Mouse (Mus musculus) T-helper 2 cell (primary cell): Measurements from ENCODE around the gene Zfp872.

ENCODE experiments used
- in situ Hi-C: fragments of 300-600 bp; cut with MboI, MseI; formaldehyde crosslinking; loops from one replicate; pipeline ENCODE4 v1.15.1; 2025; ENCODE audit warnings: high pct_unique_total_duplicates

Zfp872 gene

GRCm38 (mm10) chr9:22169327-22169726 lies 18.6 kb upstream of the Zfp872 start:
- in situ Hi-C loops, result no loop called here

DNA sequence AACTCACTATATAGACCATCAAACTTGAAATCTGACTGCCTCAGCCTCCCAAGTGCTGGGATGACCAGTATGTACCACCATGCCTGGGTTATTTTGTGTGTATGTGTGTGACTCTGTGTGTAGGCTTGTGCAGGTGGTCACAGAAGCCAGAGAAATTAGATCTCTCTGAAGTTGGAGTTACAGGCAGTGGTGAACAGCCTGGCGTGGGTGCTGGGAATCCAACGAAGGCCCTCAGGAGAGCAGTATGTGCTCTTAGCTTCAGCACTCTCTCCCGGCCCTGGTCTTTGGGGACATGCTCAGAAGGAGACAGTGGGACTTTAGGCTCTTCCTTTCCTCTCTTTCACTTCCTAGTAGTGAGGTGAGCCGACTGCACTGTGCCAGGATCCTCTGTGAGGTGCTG lies 15.6 kb upstream of the Zfp872 start:
- in situ Hi-C loops, result loop anchor here (5.0 kb wide), 1 partner anchor 40 kb away; no protein-coding TSS in a partner anchor

- in situ Hi-C loops, result no loop called here
Measured at GRCm38 (mm10) chr9:22196412-22196811, 8.5 kb downstream of the Zfp872 start.

DNA sequence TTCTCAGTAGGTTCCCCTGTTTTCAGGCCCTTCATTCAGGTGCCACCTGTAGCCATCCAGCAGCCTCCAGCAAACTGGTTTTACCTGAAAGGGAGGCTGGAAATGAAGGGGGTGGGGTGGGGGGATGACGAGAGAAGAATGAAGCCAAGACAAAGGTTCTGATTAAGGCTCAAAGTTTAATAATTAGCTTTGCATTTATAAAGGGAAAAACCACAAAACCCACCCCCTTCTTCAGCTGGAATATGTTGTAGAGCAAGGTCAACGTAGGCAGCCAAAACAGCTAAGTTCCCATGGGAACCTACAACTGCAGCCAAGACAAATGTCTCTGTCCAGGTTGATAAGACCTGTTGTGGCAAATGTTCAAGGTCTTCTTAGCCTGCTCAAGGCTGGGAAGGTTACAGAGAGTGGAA lies 25.9 kb downstream of the Zfp872 start:
- in situ Hi-C loops, result loop anchor here (5.0 kb wide), 1 partner anchor 41 kb away; no protein-coding TSS in a partner anchor

- in situ Hi-C loops, result loop anchor here (5.0 kb wide), 1 partner anchor 42 kb away; no protein-coding TSS in a partner anchor
Measured at GRCm38 (mm10) chr9:22214549-22214948, 26.7 kb downstream of the Zfp872 start.

DNA sequence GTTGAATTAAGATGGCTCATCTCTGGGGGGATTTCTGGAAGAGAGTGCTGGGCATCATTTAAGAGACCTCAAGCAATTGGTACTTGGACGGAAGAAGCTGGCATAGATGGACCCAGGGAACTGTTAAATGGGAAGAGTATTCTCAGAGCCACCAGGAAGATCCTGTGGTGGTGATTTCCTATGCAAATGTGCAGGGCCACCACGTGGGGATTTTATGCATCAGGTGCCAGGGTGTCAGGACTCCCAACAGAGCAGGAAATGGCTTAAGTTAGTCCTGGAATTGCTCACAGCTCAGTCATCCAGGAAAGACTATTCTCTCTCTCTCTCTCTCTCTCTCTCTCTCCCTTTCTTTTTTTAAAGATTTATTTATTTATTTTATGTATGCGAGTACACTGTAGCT lies 28.8 kb downstream of the Zfp872 start:
- in situ Hi-C loops, result no loop called here

- in situ Hi-C loops, result no loop called here
Measured at GRCm38 (mm10) chr9:22217858-22218493, 30.1 kb downstream of the Zfp872 start.

DNA sequence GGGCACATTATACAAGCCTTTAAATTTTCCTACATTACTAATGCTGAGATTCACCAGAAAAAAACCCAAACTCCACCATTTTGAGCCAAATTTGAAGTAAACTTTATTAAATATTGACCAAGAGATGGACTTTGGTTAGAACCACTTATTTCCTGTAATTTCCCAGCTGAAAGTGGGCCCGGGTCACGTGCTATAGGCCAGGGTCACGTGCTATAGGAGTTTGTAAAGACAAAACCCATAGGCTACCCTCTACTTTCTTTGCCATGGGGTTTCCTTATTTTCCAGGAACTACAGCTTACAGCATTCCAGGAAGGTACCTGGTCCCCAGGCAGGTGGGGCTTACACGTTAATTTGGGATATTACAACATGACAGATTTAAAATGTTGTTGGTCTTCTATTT lies 36.2 kb downstream of the Zfp872 start:
- in situ Hi-C loops, result loop anchor here (10.0 kb wide), 1 partner anchor 1189 kb away; the partner anchor contains the start of gene Icam5

- in situ Hi-C loops, result loop anchor here (10.0 kb wide), 1 partner anchor 1190 kb away; the partner anchor contains the start of gene Icam5
Measured at GRCm38 (mm10) chr9:22224536-22225503, 36.9 kb downstream of the Zfp872 start.

DNA sequence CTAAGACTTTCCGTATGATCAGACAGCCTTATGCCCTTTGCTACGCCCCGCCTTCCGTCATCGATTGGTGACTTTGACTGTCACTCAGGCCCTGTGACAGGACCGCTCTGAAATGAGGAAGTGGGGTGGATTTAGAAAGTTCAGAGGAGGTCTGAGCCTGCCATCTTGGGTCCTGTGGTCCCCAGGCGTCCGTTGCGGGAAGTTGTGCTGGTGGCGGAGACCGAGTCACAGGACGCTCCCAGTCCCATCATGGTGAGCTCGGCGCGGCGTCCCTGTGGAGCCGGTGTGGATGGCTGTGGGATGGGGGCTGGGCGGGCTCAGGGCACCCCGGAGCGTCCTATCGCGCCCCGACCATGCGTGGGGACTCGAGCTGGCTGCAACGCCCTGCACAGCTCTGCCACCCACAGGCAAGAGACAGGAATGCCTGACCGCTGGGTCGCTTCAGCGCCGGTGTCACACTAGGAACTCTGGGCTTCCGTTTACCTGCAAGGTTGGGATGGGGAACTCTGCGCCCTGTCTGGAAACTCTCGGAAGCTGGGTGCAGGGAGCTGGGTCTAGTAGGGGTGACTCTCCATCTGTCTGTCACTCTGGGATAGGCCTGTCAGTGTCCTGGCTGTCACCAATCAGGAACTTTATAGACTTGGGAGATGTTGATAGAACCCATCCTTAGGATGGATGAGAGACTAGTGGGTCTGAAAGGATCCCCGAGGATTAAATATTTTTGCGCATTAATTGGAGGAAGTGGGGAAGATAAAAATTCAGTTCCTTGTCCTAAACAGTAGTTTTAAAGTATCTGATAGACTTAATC lies 37.9 kb downstream of the Zfp872 start, which contains the start of gene Zfp809:
Gene Zfp809 (plus strand): TSS at position 134 of the 808 bp plus-strand sequence.
- in situ Hi-C loops, result loop anchor here (10.0 kb wide), 1 partner anchor 1191 kb away; the partner anchor contains the start of gene Icam5

DNA sequence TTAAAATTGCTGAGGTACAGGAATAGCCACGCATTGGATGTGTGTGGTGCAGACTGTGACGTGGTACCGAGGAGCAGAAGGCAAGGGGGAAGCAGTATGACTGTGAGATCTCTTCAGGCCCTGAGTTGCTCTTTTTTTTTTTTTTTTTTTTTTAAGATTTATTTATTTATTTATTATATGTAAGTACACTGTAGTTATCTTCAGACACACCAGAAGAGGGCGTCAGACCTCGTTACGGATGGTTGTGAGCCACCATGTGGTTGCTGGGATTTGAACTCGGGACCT lies 38.4 kb downstream of the Zfp872 start:
- in situ Hi-C loops, result loop anchor here (10.0 kb wide), 1 partner anchor 1192 kb away; the partner anchor contains the start of gene Icam5

DNA sequence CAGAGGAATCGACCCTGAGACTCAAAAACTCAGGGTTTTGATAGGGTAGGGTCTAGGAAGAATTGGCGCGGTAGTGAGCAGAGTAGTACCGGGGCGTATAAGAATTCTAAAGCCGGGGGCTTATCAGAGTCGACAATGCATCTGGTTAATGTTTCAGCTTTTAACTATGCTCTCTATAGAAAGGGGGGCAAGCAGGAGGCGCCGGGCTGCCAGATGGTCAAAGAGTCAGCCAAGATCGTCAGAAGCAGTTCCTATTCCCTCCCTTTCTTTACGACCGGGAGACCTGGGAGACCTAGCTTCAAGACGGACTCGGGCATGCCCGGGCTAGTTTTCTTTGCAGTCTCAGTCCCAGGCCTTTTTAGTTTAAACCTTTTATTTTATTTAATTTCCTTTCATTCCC lies 39.0 kb downstream of the Zfp872 start:
- in situ Hi-C loops, result loop anchor here (10.0 kb wide), 1 partner anchor 1192 kb away; the partner anchor contains the start of gene Icam5

DNA sequence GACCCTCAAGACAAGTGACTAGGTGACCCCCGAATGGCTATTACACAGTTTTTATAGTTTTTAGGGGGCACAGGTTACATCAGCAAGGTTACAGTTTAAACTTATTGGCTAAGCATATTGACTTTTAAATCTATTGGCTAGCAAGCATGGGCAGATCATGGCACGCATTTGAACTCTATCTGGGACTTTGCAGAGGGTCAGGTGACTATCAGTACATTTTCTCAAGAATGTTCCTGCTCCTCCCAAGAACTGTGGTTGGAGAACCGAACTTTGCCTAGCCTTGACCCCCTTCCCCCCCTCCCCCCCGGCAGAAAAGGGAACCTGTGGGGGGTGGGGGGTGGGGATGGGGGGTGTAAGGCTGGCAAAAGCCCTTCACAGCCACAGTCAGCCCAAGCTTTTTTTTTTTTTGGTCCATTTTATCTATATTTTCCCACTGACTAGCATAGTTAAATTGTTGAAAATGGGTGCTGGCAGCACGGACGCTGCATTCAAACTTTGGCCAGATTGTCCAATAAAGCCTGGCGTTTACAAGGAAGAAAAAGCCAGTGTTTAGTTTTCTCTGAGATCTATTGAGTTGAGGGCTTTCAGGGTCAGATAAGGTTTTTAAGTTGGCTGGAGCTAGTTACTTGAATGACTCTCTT lies 41.6 kb downstream of the Zfp872 start:
- in situ Hi-C loops, result loop anchor here (10.0 kb wide), 1 partner anchor 1195 kb away; the partner anchor contains the start of gene Icam5

GRCm38 (mm10) chr9:22230061-22230460 lies 42.2 kb downstream of the Zfp872 start:
- in situ Hi-C loops, result no loop called here

DNA sequence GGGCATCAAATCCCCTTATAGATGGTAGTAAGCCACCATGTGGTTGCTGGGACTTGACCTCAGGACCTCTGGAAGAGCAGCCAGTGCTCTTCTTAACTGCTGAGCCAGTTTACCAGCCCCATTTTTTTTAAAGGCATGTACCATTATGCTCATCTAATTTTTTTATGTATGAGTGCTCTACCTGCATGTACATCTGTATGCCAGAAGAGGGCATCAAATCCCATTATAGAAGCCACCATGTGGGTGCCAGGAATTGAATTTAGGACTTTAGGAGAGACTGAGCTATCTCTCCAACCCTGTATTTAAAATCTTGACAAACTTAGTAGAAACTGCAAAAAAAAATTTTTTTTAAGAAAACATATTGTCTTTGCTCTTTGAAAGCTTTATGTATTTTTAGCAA lies 42.7 kb downstream of the Zfp872 start:
- in situ Hi-C loops, result no loop called here

GRCm38 (mm10) chr9:22240001-22240400 lies 52.1 kb downstream of the Zfp872 start:
- in situ Hi-C loops, result no loop called here

GRCm38 (mm10) chr9:22244242-22244641 lies 56.4 kb downstream of the Zfp872 start:
- in situ Hi-C loops, result no loop called here
